Mouse (Mus musculus) thymus, postnatal 4 days (tissue): ENCODE measurements around the gene Olfr143.

Source experiments
- DNase-seq: peaks from one replicate; pipeline ENCODE4 v3.0.0; 2021

The Olfr143 gene

GRCm38 (mm10) chr9:38252474-38252873 is at the start of gene Olfr143:
Gene Olfr143 (plus strand): TSS chr9:38252774.
- no peak for DNase-seq

DNA sequence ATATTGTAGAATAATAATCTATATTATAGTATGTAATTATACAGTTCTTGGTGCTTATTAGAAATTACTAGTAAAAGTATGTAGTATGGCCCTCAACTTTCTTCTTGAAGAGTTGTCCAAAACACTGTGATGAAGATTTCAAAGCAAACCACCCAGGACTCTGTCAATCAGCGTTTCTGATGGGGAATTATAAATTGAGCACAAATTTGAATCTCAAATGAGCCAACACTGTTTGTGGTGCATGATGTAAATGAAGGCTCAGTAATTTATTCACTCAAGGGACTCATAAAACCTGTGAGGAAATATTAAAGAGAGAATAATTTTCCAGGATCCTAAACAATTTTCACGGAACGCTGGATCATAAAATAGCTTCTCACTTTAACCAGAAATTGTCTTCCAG is 44.5 kb upstream of the Olfr143 start, which contains the start of gene Olfr893:
Gene Olfr893, plus strand, starts transcription at position 301 of the 400 bp plus-strand sequence.
- DNase-seq, result no peak

DNA sequence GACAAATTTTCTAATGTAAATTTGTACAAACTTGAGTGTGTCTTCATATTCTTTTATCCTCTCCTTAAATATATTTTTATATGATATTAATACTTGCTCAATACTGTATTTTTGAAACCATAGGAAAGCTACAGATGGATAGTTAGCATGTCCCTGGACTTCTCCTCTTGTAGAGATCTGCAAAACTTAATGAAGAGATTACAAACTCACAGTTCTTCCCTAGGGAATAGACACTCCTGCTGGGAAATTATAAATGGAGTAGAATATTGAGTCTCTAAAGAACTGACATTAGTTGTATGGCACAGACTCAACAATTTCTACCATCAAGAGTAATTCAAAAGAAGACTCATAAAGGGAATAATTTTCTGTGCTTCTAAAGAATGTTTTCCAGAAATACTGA is 34.8 kb upstream of the Olfr143 start, which contains the start of gene Olfr894:
Gene Olfr894, plus strand, starts transcription at position 301 of the 400 bp plus-strand sequence.
- no peak for DNase-seq

- DNase-seq, result no peak
These were observed 15.0 kb downstream of the Olfr143 start, which contains the start of gene Olfr895 for GRCm38 (mm10) chr9:38267551-38267950. Gene Olfr895 (plus strand): TSS chr9:38267851.

DNA sequence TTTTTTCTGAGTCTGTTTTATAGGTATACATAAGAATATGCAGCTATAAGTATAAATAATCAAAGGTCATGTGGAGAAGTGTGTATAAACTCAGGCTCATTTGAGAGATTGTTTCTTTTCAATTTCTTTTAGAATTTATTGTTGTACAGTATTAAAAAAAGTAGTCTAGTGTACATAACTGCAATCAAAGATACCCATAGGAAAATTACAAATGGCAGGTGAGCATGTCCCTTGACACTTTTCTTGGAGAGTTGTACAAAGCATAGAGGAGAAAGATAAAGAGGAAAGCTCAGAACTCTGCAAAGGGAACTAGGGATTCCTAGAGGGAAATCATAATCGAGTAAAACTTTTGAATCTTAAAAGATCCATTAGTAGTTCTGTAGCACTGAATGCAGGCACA is 38.2 kb downstream of the Olfr143 start, which contains the start of gene Olfr896-ps1:
Gene Olfr896-ps1, plus strand, starts transcription at position 301 of the 400 bp plus-strand sequence.
- DNase-seq, result no peak
